Mouse (Mus musculus): ENCODE results near the gene Rnf150. TPM values are rescaled to one million over a fixed set of nuclear protein-coding genes. Genes with fewer than 3 reads are reported as not detected.

Rnf150 gene
- polyA plus RNA-seq, 1 experiment from 2014 or later, result 0.79 TPM

DNA sequence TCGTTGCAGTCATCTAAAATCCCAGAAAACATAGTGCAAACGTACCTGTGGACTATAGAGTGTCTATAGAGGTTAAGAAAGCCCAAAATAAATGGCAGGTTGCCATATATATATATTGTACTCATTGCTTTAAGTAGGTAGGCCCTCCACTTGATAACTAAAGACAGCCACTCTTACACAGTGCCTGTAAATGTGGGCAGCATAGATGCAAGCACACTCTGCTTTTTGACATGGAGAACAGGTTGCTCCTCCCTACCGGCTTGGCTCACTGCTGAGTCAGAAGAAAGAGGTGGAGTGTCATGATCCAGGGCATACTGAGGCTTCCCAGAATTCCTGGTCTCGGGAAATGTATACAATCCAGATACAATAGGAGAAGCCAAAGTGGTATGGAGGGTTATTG, 37.8 kb downstream of the Rnf150 start:
- no peak for ATAC-seq (replicated peaks; ENCODE audit: extremely low read depth, insufficient read depth, low FRiP score)
- no peaks in the 10 kb centered on the region for H3K27me3 ChIP-seq (ENCODE audit: control insufficient read depth, insufficient read depth, low read length)
- 76% methylated on average over 4 of the region's 4 CpGs for WGBS

DNA sequence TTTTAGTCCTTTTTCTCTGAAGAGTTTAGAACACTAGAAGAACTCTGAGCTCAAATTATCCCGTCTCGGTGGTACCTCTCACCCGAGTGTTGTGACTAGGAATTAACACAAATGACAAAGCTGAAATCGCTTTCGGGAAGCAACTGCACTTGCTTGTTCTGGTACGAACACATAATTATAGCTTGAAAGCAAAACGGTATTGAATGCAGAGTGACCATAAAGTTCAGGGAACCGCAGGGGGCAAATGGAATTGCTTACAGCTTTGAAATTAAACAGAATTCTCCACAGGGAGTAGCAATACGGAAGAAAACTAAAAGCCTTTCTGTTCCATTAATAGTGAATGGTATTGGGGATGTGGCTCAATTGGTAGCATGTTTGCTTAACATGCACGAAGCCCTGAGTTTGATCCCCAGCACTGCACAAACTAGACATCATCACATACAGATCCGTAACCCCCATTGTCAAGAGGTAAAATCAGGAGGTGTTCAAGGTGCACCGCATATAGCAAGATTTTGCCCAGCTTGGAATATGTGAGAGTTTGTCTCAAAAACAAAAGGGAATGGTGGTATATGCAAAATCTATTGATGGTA, 38.5 kb downstream of the Rnf150 start:
- no peak overlapping the region for H3K9ac ChIP-seq (ENCODE audit: low read length)
- 91% methylated on average over 12 of the region's 12 CpGs for WGBS
- no peak overlapping the region for H3K4me2 ChIP-seq (ENCODE audit: low read depth, low read length)
- no peak overlapping the region for H3K4me3 ChIP-seq (ENCODE audit: low read length)
- H3K4me1 ChIP-seq (ENCODE audit: control insufficient read depth, insufficient read depth, low read length), result peaks cover 16% of the 10 kb centered on the region
- H3K9me3 ChIP-seq (replicated peaks; ENCODE audit: control insufficient read depth, low read length), result no peaks in the 10 kb centered on the region
- no peak for ATAC-seq (replicated peaks; ENCODE audit: extremely low read depth, insufficient read depth, low FRiP score)
- H3K27ac ChIP-seq (ENCODE audit: low read length), result no peak overlapping the region
- no peaks in the 10 kb centered on the region for H3K36me3 ChIP-seq (ENCODE audit: control insufficient read depth, insufficient read depth)
- no peaks in the 10 kb centered on the region for H3K27me3 ChIP-seq (ENCODE audit: control insufficient read depth, insufficient read depth, low read length)

More for the DNA sequence above, 37.8 kb downstream of the Rnf150 start:
- no peak overlapping the region for H3K4me2 ChIP-seq (ENCODE audit: low read depth, low read length)
- H3K4me1 ChIP-seq (ENCODE audit: control insufficient read depth, insufficient read depth, low read length), result peaks cover 12% of the 10 kb centered on the region; the same call in 1 of the 2 replicates
- no peaks in the 10 kb centered on the region for H3K36me3 ChIP-seq (ENCODE audit: control insufficient read depth, insufficient read depth)
- no peak overlapping the region for H3K4me3 ChIP-seq (ENCODE audit: low read length)
- no peak overlapping the region for H3K27ac ChIP-seq (ENCODE audit: low read length)
- H3K9ac ChIP-seq (ENCODE audit: low read length), result no peak overlapping the region
- H3K9me3 ChIP-seq (replicated peaks; ENCODE audit: control insufficient read depth, low read length), result no peaks in the 10 kb centered on the region

- H3K4me1 ChIP-seq (ENCODE audit: control insufficient read depth, insufficient read depth, low read length), result peaks cover 19% of the 10 kb centered on the region
- H3K27me3 ChIP-seq (ENCODE audit: control insufficient read depth, insufficient read depth, low read length), result no peaks in the 10 kb centered on the region
- no peaks in the 10 kb centered on the region for H3K36me3 ChIP-seq (ENCODE audit: control insufficient read depth, insufficient read depth)
- H3K9ac ChIP-seq (ENCODE audit: low read length), result no peak overlapping the region
- no peaks in the 10 kb centered on the region for H3K9me3 ChIP-seq (replicated peaks; ENCODE audit: control insufficient read depth, low read length)
- no peak overlapping the region for H3K4me3 ChIP-seq (ENCODE audit: low read length)
- WGBS, result 33% methylated on average over 3 of the region's 3 CpGs
- no peak overlapping the region for H3K4me2 ChIP-seq (ENCODE audit: low read depth, low read length)
- ATAC-seq (replicated peaks; ENCODE audit: extremely low read depth, insufficient read depth, low FRiP score), result no peak
- no peak overlapping the region for H3K27ac ChIP-seq (ENCODE audit: low read length)
These were observed 40.3 kb downstream of the Rnf150 start for GRCm38 (mm10) chr8:82903497-82903896.

GRCm38 (mm10) chr8:82907271-82907670, 44.1 kb downstream of the Rnf150 start:
- ATAC-seq (replicated peaks; ENCODE audit: extremely low read depth, insufficient read depth, low FRiP score), result no peak
- 67% methylated on average over 3 of the region's 3 CpGs for WGBS
- Histone ChIP-seq H3K9me3 (replicated peaks; ENCODE audit: control insufficient read depth, low read length) (no peaks in the 10 kb centered on the region), H3K36me3 (ENCODE audit: control insufficient read depth, insufficient read depth) (no peaks in the 10 kb centered on the region), H3K27ac (ENCODE audit: low read length) (no peak overlapping the region), H3K27me3 (ENCODE audit: control insufficient read depth, insufficient read depth, low read length) (no peaks in the 10 kb centered on the region), H3K4me1 (ENCODE audit: control insufficient read depth, insufficient read depth, low read length) (peaks cover 19% of the 10 kb centered on the region), H3K9ac (ENCODE audit: low read length) (no peak overlapping the region), H3K4me2 (ENCODE audit: low read depth, low read length) (no peak overlapping the region), H3K4me3 (ENCODE audit: low read length) (no peak overlapping the region)

DNA sequence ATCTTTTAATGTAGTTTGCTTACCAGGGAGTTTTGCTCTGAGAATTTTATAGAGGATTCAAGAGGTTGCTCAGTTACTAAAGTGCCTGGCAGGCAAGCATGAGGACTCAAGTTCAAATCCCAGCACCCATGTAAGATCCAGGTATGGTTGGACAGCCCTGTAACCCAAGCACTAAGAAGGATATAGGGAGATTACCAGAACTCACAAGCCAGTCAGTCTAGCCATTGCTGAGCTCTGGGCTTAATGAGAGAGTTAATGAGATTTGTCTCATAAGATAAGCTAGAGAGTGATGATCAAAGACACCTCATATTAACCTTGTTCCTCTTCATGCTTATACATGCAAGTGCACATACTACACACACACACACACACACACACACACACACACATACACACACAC, 48.3 kb downstream of the Rnf150 start:
- no peak for ATAC-seq (replicated peaks; ENCODE audit: extremely low read depth, insufficient read depth, low FRiP score)
- no peak overlapping the region for H3K4me2 ChIP-seq (ENCODE audit: low read depth, low read length)
- no peak overlapping the region for H3K9ac ChIP-seq (ENCODE audit: low read length)
- H3K36me3 ChIP-seq (ENCODE audit: control insufficient read depth, insufficient read depth), result no peaks in the 10 kb centered on the region
- no peaks in the 10 kb centered on the region for H3K27me3 ChIP-seq (ENCODE audit: control insufficient read depth, insufficient read depth, low read length)
- no peaks in the 10 kb centered on the region for H3K9me3 ChIP-seq (replicated peaks; ENCODE audit: control insufficient read depth, low read length)
- no peak overlapping the region for H3K27ac ChIP-seq (ENCODE audit: low read length)
- H3K4me1 ChIP-seq (ENCODE audit: control insufficient read depth, insufficient read depth, low read length), result peaks cover 7% of the 10 kb centered on the region
- no peak overlapping the region for H3K4me3 ChIP-seq (ENCODE audit: low read length)

GRCm38 (mm10) chr8:82912282-82912681, 49.1 kb downstream of the Rnf150 start:
- no peaks in the 10 kb centered on the region for H3K36me3 ChIP-seq (ENCODE audit: control insufficient read depth, insufficient read depth)
- no peak overlapping the region for H3K27ac ChIP-seq (ENCODE audit: low read length)
- H3K9me3 ChIP-seq (replicated peaks; ENCODE audit: control insufficient read depth, low read length), result no peaks in the 10 kb centered on the region
- no peaks in the 10 kb centered on the region for H3K27me3 ChIP-seq (ENCODE audit: control insufficient read depth, insufficient read depth, low read length)
- H3K4me1 ChIP-seq (ENCODE audit: control insufficient read depth, insufficient read depth, low read length), result no peaks in the 10 kb centered on the region; the same call in 1 of the 2 replicates
- WGBS, result 78% methylated on average over 4 of the region's 4 CpGs
- H3K4me3 ChIP-seq (ENCODE audit: low read length), result no peak overlapping the region
- no peak overlapping the region for H3K9ac ChIP-seq (ENCODE audit: low read length)
- no peak overlapping the region for H3K4me2 ChIP-seq (ENCODE audit: low read depth, low read length)
- no peak for ATAC-seq (replicated peaks; ENCODE audit: extremely low read depth, insufficient read depth, low FRiP score)

DNA sequence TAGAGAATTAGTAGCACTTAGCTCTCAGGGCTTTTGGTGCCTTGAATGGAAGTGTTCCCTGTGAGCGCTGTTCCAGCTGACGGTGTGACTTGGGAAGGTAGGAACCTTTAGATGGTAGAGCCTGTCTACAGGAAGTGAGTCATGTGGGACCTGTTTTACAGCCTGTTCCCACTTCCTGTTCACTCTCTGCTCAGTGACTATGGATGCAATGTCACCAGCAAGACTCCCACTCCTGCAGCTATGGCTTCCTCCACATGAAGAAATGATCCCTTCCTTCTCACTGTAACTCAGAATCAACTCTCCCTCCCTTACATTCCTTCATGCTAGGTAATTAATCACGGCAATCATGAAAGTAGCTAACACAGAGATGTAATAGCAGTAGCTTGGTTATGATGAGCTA, 51.4 kb downstream of the Rnf150 start:
- Histone ChIP-seq H3K4me2 (ENCODE audit: low read depth, low read length) (no peak overlapping the region), H3K9me3 (replicated peaks; ENCODE audit: control insufficient read depth, low read length) (no peaks in the 10 kb centered on the region), H3K36me3 (ENCODE audit: control insufficient read depth, insufficient read depth) (no peaks in the 10 kb centered on the region), H3K4me3 (ENCODE audit: low read length) (no peak overlapping the region), H3K27me3 (ENCODE audit: control insufficient read depth, insufficient read depth, low read length) (no peaks in the 10 kb centered on the region), H3K4me1 (ENCODE audit: control insufficient read depth, insufficient read depth, low read length) (peaks cover 3% of the 10 kb centered on the region), H3K9ac (ENCODE audit: low read length) (no peak overlapping the region), H3K27ac (ENCODE audit: low read length) (no peak overlapping the region)
- ATAC-seq (replicated peaks; ENCODE audit: extremely low read depth, insufficient read depth, low FRiP score), result no peak
- 84% methylated on average over 3 of the region's 3 CpGs for WGBS

DNA sequence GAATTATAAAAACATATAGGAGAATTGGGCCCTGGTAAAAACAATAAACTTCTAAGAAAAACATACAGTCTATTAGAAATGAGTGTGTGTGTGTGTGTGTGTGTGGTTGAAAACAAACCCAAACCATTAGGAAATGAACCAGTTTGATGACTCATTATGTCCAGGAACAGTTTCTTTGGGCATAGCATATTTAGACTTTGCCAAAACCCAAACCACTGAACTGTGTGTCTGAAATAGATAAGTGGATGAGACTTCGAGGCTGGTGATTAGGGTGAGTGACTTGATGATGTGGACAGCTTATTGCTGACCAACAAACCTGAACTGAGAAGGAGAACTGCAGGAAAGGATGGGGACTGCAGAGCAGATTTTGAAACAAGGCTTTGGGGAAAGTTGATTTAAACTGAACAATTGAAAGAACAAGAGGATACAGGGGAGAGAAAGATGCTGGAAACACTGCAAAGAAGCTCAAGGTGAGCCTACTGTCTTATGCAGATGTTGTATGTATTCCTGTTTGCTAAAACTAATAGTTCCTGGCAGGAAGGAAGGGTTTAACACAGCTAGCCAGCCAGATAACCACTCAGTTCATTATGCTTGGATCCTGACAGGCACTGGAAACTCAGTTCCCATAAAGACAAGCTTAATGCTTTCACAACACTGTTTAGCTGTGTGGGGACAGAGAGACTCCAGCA, 53.8 kb downstream of the Rnf150 start:
- 21% methylated on average over 1 of the region's 1 CpGs for WGBS
- Histone ChIP-seq H3K27ac (ENCODE audit: low read length) (no peak overlapping the region), H3K4me3 (ENCODE audit: low read length) (no peak overlapping the region), H3K36me3 (ENCODE audit: control insufficient read depth, insufficient read depth) (no peaks in the 10 kb centered on the region), H3K27me3 (ENCODE audit: control insufficient read depth, insufficient read depth, low read length) (no peaks in the 10 kb centered on the region), H3K9me3 (replicated peaks; ENCODE audit: control insufficient read depth, low read length) (no peaks in the 10 kb centered on the region), H3K4me2 (ENCODE audit: low read depth, low read length) (no peak overlapping the region), H3K4me1 (ENCODE audit: control insufficient read depth, insufficient read depth, low read length) (peaks cover 3% of the 10 kb centered on the region), H3K9ac (ENCODE audit: low read length) (no peak overlapping the region)
- ATAC-seq (replicated peaks; ENCODE audit: extremely low read depth, insufficient read depth, low FRiP score), result no peak

DNA sequence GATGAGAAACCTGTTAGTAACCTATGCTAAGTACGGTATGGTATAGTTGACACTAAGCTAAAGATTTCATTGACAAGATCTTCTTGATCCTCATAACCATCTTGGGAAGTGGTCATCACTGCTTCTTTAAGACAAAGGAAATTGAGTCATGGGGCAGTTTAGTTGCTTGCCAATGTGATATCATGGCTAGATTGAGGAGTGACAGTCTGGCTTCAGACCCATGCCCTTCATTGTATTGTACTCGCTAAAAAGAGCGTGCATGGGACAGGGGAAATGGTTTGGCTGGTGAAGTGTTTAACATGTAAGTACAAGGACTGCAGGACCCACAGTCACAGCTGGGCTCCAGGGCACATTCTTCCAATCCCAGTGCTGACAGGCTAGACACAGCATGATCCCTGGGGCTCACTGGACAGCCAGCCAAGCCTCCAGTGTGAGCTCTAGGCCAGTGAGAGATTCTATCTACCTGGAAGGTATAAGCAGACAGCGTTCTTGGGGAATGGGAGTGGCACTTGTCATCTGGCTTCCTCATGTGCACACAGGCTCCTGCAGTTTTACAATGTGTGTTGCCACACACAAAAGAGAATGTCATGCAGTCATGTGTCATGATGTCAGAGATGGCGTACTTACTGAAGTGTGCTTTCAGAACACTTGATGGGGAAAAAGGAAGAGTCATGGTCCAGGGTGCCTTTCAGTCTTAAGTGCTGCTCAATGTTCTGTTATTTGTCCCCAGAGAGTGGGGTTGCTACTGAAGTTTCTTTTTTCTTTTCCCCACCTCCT, 54.6 kb downstream of the Rnf150 start:
- Histone ChIP-seq H3K9me3 (replicated peaks; ENCODE audit: control insufficient read depth, low read length) (no peaks in the 10 kb centered on the region), H3K4me1 (ENCODE audit: control insufficient read depth, insufficient read depth, low read length) (peaks cover 3% of the 10 kb centered on the region), H3K27ac (ENCODE audit: low read length) (no peak overlapping the region), H3K4me2 (ENCODE audit: low read depth, low read length) (no peak overlapping the region), H3K9ac (ENCODE audit: low read length) (no peak overlapping the region), H3K27me3 (ENCODE audit: control insufficient read depth, insufficient read depth, low read length) (no peaks in the 10 kb centered on the region), H3K36me3 (ENCODE audit: control insufficient read depth, insufficient read depth) (no peaks in the 10 kb centered on the region), H3K4me3 (ENCODE audit: low read length) (no peak overlapping the region)
- ATAC-seq (replicated peaks; ENCODE audit: extremely low read depth, insufficient read depth, low FRiP score), result no peak; the same call in 1 of the 2 replicates
- 61% methylated on average over 5 of the region's 5 CpGs for WGBS

All from heart, embryonic 16.5 days (tissue).